Comparison of ENCODE assay signal across 7 mouse cellular contexts in the genomic region with DNA sequence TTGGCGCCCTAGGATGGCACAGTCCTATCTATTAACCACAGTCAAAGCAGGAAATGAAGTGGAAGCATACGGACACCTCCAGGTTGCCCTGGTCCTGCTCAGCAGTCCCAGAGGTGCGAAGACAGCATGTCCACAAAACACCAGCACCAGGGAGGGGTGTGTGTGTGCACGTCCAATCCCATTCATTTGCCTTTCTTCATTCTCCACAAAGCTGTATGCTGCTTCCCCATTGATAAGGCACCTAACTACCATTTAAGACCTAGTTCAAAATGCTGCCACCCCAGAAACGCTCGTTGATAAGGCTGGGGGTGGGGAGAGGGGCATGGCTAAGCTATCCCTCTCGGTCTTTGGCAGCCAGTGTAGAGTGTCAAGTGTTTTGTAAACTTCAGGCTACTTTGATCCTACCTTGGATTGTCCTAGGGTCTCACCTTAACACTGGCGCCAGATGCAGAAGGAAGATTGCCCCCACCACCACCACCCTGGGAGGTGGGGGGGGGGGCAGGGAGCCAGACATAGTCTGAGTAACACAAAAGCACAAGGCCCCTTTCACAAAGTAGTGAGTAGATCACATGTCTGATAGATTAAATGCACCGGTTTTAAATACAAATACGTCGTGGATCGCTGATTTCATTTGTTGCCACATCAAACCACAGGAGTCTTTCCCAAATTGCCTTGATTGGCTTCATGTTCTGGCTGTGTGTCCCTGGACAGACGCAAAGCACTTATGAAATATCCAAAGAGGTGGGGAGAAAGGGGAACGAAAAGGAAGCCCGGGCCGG. TPM values are rescaled to one million over a fixed set of nuclear protein-coding genes. Genes with fewer than 3 reads are reported as not detected.
DNase-seq lines count a peak whose midpoint lies in the region; ATAC-seq and TF ChIP-seq lines count a peak whose summit lies in the region.

No protein-coding gene starts in this region.

- no peaks in the 10 kb centered on the region for H3K27me3 ChIP-seq in lung, embryonic 16.5 days (ENCODE audit: control insufficient read depth, insufficient read depth, low read depth, low read length)
- H3K27me3 ChIP-seq in heart, postnatal 0 days (ENCODE audit: control insufficient read depth, insufficient read depth, low read length): no peaks in the 10 kb centered on the region
- no peaks in the 10 kb centered on the region for H3K27me3 ChIP-seq in liver, embryonic 16.5 days (ENCODE audit: control insufficient read depth, insufficient read depth, low read depth, low read length)
- no peaks in the 10 kb centered on the region for H3K27me3 ChIP-seq in stomach, embryonic 16.5 days (ENCODE audit: control insufficient read depth, insufficient read depth, low read length)

- H3K4me2 ChIP-seq in lung, embryonic 16.5 days (ENCODE audit: low read depth, low read length): peak overlapping the region; percentile 94
- H3K4me2 ChIP-seq in heart, postnatal 0 days (ENCODE audit: low read depth, low read length): peak overlapping the region; percentile 90
- H3K4me2 ChIP-seq in liver, embryonic 16.5 days (ENCODE audit: low read depth, low read length): peak overlapping the region; percentile 99
- peak overlapping the region; percentile 89 for H3K4me2 ChIP-seq in stomach, embryonic 16.5 days (ENCODE audit: low read depth, low read length)

- WGBS in lung, embryonic 16.5 days: 17% methylated on average over 16 of the region's 16 CpGs
- 20% methylated on average over 16 of the region's 16 CpGs for WGBS in heart, postnatal 0 days
- WGBS in liver, embryonic 16.5 days (ENCODE audit: insufficient replicate concordance): 6% methylated on average over 16 of the region's 16 CpGs
- 20% methylated on average over 16 of the region's 16 CpGs for WGBS in stomach, embryonic 16.5 days

- H3K9ac ChIP-seq in lung, embryonic 16.5 days (ENCODE audit: low read length): peak overlapping the region; percentile 90
- H3K9ac ChIP-seq in heart, postnatal 0 days (replicated peaks; ENCODE audit: low read depth, low read length): peak overlapping the region; percentile 80
- peak overlapping the region; percentile 77 for H3K9ac ChIP-seq in liver, embryonic 16.5 days (ENCODE audit: low read depth, low read length)
- H3K9ac ChIP-seq in stomach, embryonic 16.5 days (ENCODE audit: low read length): peak overlapping the region; percentile 73

- peaks cover 31% of the 10 kb centered on the region for H3K4me1 ChIP-seq in lung, embryonic 16.5 days (replicated peaks; ENCODE audit: control insufficient read depth, insufficient read depth, low read length)
- peaks cover 6% of the 10 kb centered on the region; the same call in 1 of the 2 replicates for H3K4me1 ChIP-seq in heart, postnatal 0 days (ENCODE audit: control insufficient read depth, insufficient read depth)
- H3K4me1 ChIP-seq in liver, embryonic 16.5 days (ENCODE audit: control insufficient read depth, low read depth, low read length): peaks cover 45% of the 10 kb centered on the region
- H3K4me1 ChIP-seq in stomach, embryonic 16.5 days (ENCODE audit: control insufficient read depth, insufficient read depth, low read length): peaks cover 23% of the 10 kb centered on the region

- no peak for ATAC-seq in lung, embryonic 16.5 days (ENCODE audit: low read depth)
- peak; percentile 16 for ATAC-seq in common myeloid progenitor, adult 5-6 weeks (replicated peaks; ENCODE audit: low read depth, poor library complexity, severe bottlenecking)
- ATAC-seq in heart, postnatal 0 days (ENCODE audit: insufficient read depth, low read depth): no peak
- peak; percentile 61 for ATAC-seq in liver, embryonic 16.5 days (ENCODE audit: low read depth)
- no peak for ATAC-seq in stomach, embryonic 16.5 days (ENCODE audit: insufficient read depth, low FRiP score)

- peak overlapping the region; percentile 96 for H3K27ac ChIP-seq in lung, embryonic 16.5 days (ENCODE audit: low read length)
- peak overlapping the region; percentile 89 for H3K27ac ChIP-seq in heart, postnatal 0 days (ENCODE audit: low read depth)
- H3K27ac ChIP-seq in liver, embryonic 16.5 days (ENCODE audit: low read length): peak overlapping the region; percentile 96
- H3K27ac ChIP-seq in stomach, embryonic 16.5 days (ENCODE audit: low read length): peak overlapping the region; percentile 81

- no peaks in the 10 kb centered on the region for H3K9me3 ChIP-seq in lung, embryonic 16.5 days (ENCODE audit: control insufficient read depth, low read length)
- H3K9me3 ChIP-seq in heart, postnatal 0 days (replicated peaks; ENCODE audit: control insufficient read depth, low read length): no peaks in the 10 kb centered on the region
- no peaks in the 10 kb centered on the region for H3K9me3 ChIP-seq in liver, embryonic 16.5 days (replicated peaks; ENCODE audit: control insufficient read depth, low read length)
- no peaks in the 10 kb centered on the region for H3K9me3 ChIP-seq in stomach, embryonic 16.5 days (replicated peaks; ENCODE audit: control insufficient read depth, low read length)

- no peak for TF ChIP-seq EP300 in heart, postnatal 0 days (IDR thresholded peaks at IDR 0.05; ENCODE audit: low read depth)

- DNase-seq in lung, postnatal 36 days: no peak
- DNase-seq in heart, postnatal 0 days (ENCODE audit: low spot score): no peak
- no peak for DNase-seq in B cell, adult 2 months

- H3K4me3 ChIP-seq in lung, embryonic 16.5 days (ENCODE audit: low read length): peak overlapping the region; percentile 91
- H3K4me3 ChIP-seq in heart, postnatal 0 days (ENCODE audit: low read depth, low read length): peak overlapping the region; percentile 67
- peak overlapping the region; percentile 71 for H3K4me3 ChIP-seq in liver, embryonic 16.5 days (ENCODE audit: low read depth, low read length)
- peak overlapping the region; percentile 54 for H3K4me3 ChIP-seq in stomach, embryonic 16.5 days (replicated peaks; ENCODE audit: low read length)

- TF ChIP-seq CTCF in heart, postnatal 0 days (IDR thresholded peaks at IDR 0.05; ENCODE audit: low read depth): no peak

- H3K36me3 ChIP-seq in lung, embryonic 16.5 days (ENCODE audit: control insufficient read depth, insufficient read depth, low read length): no peaks in the 10 kb centered on the region
- no peaks in the 10 kb centered on the region for H3K36me3 ChIP-seq in heart, postnatal 0 days (replicated peaks; ENCODE audit: control insufficient read depth, insufficient read depth, low read length)
- no peaks in the 10 kb centered on the region for H3K36me3 ChIP-seq in liver, embryonic 16.5 days (ENCODE audit: control insufficient read depth, insufficient read depth)
- H3K36me3 ChIP-seq in stomach, embryonic 16.5 days (ENCODE audit: control insufficient read depth, insufficient read depth, low read length): no peaks in the 10 kb centered on the region

RNA-seq across cellular contexts. Expression of a gene that starts 2.1 kb away (rescaled TPM):
- polyA plus RNA-seq in lung, embryonic 16.5 days (2015; fragmentation: Nextera tagmentation; extraction: Ambion mirVana): 16.2 and 16.8 TPM in 2 replicates
- 36.5 and 42.8 TPM in 2 replicates for total RNA-seq in common myeloid progenitor, adult 5-6 weeks (2017)
- total RNA-seq in heart, postnatal 0 days (2014; rRNA removed; ENCODE audit: low replicate concordance): 27.9 and 28.7 TPM in 2 replicates
- polyA plus RNA-seq in heart, postnatal 0 days (2015; fragmentation: Nextera tagmentation; extraction: Ambion mirVana): 29.2 and 31.6 TPM in 2 replicates
- 7.6 and 9.2 TPM in 2 replicates for polyA plus RNA-seq in liver, embryonic 16.5 days (2015; fragmentation: Nextera tagmentation; extraction: Ambion mirVana)
- polyA plus RNA-seq in stomach, embryonic 16.5 days (2015; fragmentation: Nextera tagmentation; extraction: Ambion mirVana): 10.4 and 13.9 TPM in 2 replicates

RNA-seq across cellular contexts. Expression of a gene that starts 10.8 kb away (rescaled TPM):
- 152 and 157 TPM in 2 replicates for polyA plus RNA-seq in lung, embryonic 16.5 days (2015; fragmentation: Nextera tagmentation; extraction: Ambion mirVana)
- 119 and 150 TPM in 2 replicates for total RNA-seq in common myeloid progenitor, adult 5-6 weeks (2017)
- total RNA-seq in heart, postnatal 0 days (2014; rRNA removed; ENCODE audit: low replicate concordance): 26.7 and 45.6 TPM in 2 replicates
- 153 and 158 TPM in 2 replicates for polyA plus RNA-seq in heart, postnatal 0 days (2015; fragmentation: Nextera tagmentation; extraction: Ambion mirVana)
- polyA plus RNA-seq in liver, embryonic 16.5 days (2015; fragmentation: Nextera tagmentation; extraction: Ambion mirVana): 79.2 and 81.0 TPM in 2 replicates
- polyA plus RNA-seq in stomach, embryonic 16.5 days (2015; fragmentation: Nextera tagmentation; extraction: Ambion mirVana): 163 and 175 TPM in 2 replicates

Comparison
In these comparisons a context has a peak if more than half of its experiments do, and no peak if none do; other contexts are left out.
1. ATAC-seq: peak in common myeloid progenitor, adult 5-6 weeks (single experiment) and liver, embryonic 16.5 days (single experiment); none in lung, embryonic 16.5 days (single experiment), heart, postnatal 0 days (single experiment) and stomach, embryonic 16.5 days (single experiment).
2. Peak in every context shown above with its lines, with median percentiles within 50 percentile points of each other: H3K27ac ChIP-seq, H3K4me2 ChIP-seq, H3K4me3 ChIP-seq and H3K9ac ChIP-seq.